Mouse (Mus musculus) ovary, postnatal 10 days (tissue): ENCODE measurements around the gene Rnf157.
"Not testable (repeated sequence)": the region's sequence is repeated elsewhere in the genome, so short reads cannot be mapped to it uniquely, and the experiment has no call there.

ENCODE experiments used
- DNase-seq: peaks from one replicate; pipeline ENCODE4 v3.0.0; 2022; ENCODE audit warnings: low spot score

The Rnf157 gene

DNA sequence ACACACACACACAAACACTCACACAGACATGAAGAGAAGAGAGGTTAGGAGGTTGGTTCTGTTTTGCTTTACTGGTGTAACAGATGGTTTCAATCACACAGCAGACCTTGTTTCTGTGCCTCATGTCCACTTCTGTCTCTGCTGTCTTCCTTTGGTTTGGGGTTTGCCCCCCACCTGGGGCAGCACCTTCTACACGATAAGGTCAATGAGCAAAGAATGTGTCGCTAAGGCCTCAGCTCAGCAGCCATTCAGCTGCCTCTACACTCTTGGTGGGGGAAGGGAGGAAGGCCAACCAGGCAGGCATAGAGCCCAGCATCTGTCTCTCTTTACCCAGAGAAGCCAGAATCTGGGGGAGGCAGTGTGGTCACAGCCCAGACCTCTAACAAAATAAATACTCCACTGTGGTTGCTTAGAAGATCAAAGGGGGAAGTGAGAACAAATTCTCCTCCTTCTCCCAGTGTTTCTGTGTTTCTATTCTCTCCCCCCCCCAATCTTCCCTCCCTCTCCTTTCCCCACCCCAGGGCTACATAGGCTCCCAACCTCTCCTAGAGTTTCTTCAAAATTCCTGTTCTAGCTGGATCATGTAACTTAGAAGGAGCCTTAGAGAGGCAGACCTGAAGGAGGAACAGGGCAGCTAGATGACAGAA lies 5.5 kb upstream of the Rnf157 start:
- no peak for DNase-seq

DNA sequence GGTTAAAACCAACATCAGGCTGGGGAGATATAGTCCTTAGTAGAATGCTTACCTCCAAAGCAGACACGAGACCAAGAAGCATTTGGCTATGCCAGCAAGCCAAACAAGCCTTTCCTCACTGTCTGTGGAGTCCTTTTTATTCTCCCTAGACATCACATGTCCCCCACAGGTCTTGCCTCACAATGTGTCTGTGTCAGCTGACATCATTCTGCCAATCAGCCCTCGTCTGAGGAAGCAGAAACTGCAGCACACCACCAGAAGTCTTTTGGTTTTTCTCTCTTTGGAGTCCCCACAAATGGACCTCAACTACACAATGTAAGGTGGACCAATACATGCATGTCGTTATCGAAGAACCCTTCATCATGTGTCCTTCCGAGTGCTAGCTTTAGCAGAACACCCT lies 4.2 kb upstream of the Rnf157 start:
- DNase-seq = no peak

DNA sequence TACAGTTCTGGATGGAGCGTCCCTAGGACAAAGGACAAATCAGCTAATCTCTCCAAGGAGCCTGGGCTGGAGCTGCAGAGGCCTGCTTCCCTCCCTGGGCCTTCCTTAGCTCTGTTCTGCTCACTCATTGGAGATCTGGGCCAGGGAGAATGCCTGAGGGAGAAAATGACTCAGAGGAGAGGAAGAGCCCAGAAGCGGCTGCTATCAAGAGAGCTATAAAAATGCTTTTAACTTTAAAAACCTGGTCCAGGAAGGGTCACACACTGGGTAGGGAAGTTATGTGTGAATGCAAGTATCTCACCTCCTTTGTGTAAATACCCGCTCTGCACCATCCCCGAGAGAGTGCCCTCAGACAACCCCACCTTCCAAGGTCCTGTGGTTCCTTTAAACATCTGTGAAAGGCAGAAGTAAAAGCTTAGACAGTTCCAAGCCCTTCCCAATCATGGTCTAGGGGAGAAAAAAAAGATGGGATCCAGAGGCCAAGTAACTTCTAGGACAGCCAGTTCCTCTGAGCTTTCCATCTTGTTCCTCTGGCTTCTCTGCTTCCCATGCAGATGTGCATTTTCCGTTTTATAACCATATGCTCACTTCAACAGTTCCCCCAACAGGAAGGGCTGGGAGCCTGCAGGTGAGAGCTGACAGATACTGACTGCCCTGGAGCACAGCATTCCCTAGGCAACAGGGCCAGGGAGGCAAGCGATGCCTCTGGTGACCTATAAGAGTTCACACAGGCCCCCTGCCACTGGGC lies 3.5 kb upstream of the Rnf157 start:
- no peak for DNase-seq

DNA sequence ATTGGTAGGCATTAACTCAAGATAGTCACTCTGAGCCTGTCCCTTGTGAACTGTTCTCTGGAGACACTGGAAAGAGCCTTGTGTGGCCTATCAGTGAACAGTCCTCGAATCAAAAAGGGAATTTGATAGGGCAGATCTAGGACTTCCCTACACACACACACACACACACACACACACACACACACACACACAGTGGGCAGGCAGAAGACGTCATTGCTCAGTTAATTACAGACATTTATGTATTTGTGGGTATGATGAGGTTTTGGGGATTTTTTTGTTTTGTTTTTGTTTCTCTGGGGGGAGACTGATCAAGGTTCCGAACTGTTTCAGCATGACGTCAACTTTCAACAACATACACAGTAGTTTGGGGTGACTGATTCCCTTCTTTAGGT lies 795 bp upstream of the Rnf157 start:
- no peak for DNase-seq

DNA sequence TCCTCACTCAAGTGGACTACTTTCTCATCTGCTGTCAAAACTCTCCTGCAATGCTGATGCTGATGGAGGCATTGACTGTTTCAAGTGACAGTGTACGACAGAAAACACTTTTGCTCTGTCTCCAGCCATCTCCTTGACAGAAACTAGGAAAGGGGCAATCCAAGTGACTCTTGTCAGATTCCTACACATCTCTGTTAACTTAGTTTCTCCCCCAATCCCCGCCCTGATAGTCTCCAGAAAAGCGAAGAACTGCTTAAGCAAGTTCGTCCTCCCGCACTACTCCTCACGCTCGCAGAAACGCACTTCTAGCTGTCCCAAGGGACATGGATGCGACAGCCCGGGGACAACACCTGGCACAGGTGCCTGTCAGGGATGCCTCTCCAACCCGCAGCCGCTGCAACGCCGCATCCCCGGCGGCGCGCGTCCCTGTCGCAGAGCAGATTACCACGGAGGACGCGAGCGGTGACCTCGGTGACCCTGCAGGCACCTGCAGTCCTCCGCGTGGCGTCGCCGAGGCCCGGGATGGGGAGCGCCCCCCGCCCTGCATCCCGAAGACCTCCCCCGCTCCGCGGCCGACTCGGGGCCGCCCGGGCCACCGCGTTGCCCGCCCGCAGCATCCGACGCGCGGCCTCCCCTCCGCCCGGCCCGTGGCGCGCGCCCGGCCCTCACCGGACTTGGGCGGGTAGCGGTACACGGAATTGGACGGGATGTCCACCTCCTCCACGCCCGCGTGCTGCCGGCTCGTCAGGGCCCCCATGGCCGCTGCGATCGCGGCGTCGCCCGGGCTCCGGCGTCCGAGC lies 604 bp downstream of the Rnf157 start:
- DNase-seq = no peak

DNA sequence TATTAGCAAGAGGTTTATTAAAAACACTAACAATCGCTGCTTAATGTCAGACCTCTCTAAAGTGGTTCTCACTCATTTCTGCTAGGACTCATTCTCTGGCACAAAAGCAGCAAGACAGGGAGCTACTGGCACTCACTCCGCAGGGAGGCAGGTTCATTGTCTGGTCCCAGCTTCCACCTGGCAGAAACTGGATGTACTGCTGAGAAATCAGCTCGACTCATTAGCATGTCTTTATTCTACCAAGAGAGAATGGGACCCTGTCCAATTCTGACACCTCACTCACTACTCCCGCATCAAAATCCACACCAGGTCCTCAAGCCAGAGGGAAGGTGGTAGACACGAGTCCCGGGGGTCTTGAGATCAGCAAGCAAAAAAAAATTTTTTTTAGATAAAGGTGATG lies 1.2 kb downstream of the Rnf157 start:
- DNase-seq = no peak

DNA sequence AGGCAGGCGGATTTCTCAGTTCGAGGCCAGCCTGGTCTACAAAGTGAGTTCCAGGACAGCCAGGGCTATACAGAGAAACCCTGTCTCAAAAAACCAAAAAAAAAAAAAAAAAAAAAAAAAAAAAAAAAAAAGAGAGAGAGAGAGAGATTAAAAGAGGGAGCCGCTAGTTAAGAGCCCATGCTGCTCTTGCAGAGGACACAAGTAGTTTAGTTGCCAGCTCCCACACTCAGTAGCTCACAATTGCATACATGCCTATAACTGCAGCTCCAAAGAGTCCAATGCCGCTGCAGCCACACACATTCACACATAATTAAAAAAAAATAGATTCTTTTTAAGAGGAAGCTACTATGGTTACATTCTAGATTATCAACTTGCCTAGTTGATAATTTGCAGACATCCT lies 2.4 kb downstream of the Rnf157 start:
- not testable (repeated sequence) for DNase-seq

DNA sequence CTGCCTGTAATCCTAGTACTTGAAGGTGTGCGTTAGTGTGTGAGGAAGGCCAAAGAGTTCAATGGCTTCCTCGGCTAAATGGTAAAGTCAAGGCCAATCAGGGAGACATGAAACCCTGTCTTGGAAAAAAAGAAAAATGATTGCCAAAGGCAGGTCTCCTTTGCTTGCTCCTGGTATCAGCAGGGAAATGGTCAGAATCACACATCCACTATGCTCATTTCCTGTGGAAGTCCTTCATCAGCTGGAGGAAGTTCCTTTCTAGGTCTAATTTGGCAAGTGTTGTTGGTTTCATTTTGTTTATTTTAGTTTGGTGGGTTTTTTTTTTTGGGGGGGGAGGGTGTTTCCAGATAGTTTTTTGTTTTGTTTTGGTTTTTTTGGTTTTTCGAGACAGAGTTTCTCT lies 3.8 kb downstream of the Rnf157 start:
- no peak for DNase-seq

DNA sequence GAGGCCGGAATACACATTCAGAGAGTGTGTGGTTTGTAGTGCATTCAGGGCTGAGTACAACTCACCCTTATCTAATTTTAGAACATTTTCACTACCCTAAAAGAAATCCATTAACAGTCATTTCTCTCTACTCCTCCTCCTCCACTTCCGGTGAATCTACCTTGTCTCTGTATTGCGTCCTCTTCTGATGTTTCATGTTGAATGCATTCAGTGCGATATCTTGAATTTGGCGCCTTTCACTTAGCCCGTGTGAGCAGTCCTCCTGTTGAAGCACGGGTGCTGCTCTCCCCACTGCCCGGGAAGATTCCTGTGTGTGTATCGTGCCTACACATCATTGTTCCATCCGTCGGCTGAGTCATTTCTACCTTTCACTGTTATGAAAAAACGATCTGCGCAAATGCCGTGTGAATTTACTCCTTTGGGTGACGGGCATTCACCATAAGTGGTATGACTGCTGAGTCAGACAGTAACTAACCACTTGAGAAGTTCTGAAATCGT lies 6.6 kb downstream of the Rnf157 start:
- DNase-seq = no peak

DNA sequence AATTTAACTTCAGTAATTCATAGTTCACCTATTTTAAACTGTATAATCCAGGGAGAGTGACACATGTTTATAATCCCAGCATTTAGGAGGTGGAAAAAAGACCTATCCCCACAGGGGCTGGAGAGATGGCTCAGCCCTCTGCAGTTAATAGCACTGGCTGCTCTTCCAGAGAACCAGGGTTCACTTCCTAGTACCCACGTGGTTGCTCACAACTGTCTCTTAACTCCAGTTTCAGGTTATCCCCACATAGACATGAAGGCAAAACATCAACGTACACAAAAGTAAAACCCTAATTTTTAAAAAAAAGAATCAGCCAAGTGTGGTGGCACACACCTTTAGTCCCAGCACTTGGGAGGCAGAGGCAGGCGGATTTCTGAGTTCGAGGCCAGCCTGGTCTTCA lies 7.2 kb downstream of the Rnf157 start:
- no peak for DNase-seq

DNA sequence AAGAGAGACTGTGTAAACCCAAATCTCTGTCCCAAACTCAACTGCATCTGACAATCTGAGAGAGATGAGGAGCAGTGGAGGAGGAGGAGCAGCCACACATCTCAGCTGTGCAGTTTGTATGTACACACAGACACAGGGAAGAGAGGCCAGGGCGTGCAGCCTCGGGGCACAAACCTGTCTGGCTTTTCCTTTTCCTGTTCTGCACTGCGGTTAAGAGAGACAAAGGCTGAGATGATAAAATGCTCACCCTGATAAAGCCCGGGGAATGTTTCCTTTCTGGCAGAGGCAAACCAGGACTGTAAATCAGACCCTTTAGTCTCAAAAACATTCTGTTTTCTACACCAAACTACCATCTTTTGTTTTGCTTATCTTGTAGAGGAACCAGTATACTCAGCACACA lies 12.3 kb downstream of the Rnf157 start:
- DNase-seq = no peak

DNA sequence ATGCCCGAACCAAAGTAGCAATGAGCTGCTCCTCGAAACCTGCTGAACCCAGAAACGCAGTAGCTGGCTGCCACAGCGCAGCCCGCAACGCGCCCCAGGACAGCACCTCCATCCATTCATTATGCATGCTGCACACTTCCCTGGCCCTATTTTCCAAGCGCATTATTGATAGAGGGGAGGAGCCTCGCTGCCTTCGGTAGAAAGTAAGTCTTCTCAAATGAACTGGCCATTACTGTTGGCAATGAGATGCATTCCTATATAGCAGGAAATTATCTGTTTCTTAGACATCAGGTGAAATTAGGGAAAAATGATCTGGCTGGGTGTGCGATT lies 14.5 kb downstream of the Rnf157 start:
- DNase-seq = no peak

DNA sequence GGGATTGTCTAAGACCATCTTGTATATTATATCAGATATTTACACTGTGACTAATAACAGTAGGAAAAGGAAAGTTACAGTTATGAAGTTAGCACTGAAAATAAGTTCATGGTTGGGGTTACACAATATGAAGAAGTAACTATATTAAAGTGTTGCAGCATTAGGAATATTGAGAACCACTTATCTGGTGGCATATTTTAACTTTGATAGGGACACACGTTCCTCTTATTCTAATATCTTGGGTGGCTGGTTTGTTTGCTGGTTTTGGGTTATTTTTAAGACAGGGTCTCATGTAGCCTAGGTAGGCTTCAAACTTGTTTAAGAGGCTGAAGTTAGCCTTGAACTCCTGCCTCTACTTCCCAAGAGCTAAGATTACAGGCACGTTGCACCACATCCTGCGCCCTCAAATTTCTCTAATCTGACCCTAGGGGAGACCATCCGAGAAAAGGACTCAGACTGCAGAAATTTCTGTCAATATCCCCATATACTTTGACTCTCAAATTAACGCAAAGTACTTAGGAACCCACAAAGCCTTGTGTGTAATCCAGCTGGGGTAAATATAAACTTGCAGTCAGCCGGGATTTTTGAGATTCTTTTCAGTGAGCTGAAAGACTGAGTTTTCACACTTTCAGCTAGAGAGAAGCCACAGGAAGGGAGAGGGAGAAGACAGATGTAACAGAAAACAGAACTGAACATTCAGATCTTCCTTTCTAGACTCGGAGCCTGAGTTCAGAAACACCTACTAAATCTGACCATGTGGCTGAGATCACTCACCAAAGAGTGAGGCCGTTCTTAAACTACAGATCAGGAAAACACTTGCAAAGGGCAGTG lies 15.1 kb downstream of the Rnf157 start:
- DNase-seq = no peak

DNA sequence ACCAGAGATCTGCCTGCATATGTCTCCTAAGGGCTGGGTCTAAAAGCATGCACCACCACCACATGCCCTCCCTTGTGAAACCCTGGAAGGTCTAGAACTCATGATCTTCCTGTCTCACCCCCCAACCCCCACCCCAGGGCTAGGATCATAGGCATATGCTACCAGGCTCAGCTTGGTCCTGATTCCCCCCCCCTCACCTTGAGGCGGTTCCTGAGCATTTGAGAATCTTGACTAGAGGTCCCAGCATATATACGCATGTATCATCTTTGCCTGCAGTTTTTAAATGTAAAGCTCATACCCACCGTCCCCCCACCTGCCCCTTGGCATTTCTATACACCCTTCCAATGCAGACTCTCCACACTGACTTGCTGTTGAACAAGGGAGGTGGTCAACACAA lies 15.9 kb downstream of the Rnf157 start:
- DNase-seq = no peak

DNA sequence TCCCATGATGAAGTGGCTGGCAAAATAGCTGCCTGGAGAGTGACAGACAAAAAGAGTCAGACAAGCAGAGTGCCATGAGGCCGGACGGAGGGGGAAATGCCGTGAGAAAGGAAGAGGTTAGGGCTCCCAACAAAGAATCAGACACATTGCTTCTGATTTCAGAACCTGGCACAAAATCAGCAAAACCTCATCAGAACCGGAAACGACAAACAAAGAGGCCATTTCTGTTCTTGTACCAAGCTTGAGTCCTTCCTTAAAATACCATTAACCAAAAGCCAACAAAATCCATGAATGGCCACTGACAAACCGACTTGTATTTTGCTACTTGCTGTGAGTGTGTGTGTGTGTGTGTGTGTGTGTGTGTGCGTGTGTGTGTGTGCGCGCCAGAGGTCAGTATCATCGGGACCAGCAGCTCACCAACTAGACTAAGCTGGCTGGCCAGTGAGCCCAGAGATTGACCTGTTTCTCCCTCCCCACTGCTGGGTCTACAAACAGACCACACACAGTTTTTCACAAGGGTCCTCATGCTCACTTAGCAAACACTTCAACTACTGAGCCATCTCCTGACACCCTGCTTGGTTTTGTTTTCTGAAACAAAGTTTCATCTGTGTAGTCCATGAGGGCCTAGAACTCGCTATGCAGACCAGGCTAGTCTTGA lies 16.4 kb downstream of the Rnf157 start:
- DNase-seq = no peak

DNA sequence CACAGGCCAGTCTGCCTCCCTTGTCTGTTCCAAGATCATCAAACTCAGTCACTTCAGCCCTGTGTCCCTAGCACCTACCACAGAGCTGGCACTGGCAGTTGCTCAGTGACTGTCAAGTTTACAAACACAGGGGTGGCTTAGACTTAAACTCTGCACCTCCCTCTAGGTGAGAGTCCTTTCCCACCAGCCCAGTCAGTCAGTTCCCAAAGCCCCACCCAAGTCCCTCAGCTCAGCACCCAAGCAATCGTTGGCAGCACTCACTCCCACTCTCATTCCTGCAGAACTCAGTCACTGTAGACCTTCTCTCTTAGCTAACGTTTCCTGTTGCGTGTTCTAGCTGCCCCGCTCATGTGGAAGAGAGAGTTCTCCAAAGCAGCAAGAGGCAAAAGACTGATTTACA lies 18.1 kb downstream of the Rnf157 start:
- DNase-seq = no peak

DNA sequence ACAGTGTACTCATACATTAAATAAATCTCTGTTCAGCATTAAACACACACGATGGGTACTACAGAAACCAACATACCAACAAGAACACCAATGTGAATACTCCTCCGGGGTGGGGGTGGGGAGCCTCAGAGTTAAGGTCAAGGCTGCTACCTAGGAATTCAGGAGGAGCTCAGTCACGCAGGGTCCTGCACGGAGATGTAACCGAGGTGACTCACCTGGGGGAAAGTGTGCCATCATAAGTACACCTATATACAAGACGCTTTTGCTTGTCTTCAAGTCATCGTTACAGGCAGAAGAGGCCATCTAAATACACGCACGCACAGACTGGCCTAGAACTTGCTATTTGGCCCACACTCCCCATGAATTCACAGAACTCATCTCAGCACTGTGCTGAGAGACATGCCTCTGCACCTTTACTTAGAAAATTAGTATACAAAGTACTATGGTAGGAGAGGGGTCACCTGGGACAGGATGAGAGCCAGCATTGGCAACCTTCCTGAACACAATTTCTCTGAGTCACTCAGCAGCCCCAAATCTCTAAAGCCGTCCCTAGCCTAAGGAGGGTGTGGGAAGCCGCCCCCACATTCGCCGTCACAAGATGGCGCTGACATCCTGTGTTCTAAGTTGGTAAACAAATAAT lies 23.9 kb downstream of the Rnf157 start:
- no peak for DNase-seq

DNA sequence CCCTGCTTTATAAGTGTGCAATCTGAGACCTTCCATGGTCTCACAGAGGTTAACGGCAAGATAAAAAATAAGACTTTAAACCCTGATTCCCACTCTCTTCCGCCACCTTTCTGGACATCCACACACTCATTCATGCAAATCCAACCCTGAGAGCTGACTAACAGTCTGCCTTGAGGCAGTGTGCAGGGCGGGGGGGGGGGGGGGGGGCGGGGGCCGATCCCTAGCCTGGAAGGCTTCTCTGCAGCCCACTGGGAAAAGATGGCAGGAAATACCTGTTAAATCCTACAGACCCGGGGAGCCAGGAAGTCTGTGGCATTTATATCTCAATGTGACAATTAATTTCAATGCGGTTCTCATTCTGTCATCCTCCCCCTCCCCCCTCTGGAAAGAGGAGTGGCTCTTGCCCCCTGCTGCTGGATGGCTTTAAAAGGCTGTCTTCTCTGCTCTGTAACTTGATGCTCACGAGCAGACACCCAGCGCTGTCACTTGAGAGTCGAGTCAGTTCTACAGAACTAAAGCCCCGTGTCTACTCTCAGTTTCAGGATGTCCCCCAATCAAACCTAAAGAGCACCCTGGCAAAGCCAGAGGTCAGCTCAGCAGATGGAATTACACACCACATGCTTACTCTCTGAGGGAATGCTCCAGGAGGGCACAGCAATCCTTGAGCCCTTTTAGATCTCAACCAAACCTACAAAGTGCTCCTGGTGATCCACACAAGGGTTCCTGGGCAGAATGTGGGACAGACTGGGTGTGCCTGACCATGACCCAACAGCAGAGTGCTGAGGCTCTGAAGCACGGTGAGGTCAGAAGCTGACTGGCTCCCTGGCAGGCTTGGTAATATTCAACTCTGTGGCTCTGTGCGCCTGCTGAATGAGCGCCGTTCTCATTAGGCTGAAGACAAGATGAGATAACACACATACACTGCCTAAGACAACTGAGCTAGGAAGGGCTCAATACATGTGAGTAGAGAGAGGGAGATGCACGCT lies 25.5 kb downstream of the Rnf157 start:
- no peak for DNase-seq

DNA sequence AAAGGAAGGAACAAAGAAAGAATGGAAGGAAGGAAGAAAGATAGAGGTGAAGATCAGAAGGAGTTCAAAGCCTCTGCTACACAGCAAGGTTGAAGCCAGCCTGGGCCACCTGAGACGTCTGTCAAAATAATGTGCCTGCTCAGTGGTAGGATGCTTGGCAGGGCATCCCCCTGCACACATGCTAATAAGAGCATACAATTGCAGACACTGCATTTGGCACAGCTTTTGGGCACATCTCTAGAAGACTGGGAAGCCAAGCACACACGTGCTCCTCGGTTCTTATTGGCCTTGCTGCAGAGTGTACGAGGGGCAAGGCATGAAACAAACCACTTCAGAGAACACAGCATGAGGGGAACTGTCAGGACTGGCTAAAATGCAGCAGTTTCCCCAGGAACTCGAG lies 26.8 kb downstream of the Rnf157 start:
- DNase-seq = no peak

DNA sequence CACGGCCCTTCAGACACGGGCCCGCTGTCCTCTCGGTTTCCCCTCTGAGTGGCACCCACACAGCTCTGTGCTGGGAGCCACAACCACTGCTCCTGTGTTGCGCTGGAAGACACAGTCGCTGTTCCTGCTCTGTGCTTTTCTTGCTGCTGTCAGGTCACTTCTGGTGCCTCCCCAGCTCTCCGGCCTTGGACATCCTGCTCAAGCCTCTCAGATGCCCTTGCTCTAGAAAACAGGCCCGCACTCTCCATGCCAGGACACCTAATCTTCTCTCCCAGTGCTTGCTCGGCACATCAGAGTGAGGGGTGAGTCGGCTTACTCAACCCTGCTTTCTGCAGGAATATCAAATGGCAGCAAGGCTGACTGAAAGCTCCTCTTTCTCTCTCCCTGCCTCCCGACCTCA lies 28.7 kb downstream of the Rnf157 start:
- DNase-seq = no peak
